Mouse (Mus musculus): ENCODE results near the gene Fam131a.

GRCm38 (mm10) chr16:20736168-20736567 is 43.1 kb downstream of the Fam131a start:
- TF ChIP-seq MAFK (IDR thresholded peaks at IDR 0.05; ENCODE audit: insufficient read depth, low read depth, low read length) (no peak), ZNF384 (IDR thresholded peaks at IDR 0.05; ENCODE audit: low read depth, low read length) (no peak), CHD2 (IDR thresholded peaks at IDR 0.05; ENCODE audit: low read depth, low read length) (no peak), ZC3H11A (IDR thresholded peaks at IDR 0.05; ENCODE audit: borderline replicate concordance, low read depth, low read length) (no peak)
